In the genomic region with DNA sequence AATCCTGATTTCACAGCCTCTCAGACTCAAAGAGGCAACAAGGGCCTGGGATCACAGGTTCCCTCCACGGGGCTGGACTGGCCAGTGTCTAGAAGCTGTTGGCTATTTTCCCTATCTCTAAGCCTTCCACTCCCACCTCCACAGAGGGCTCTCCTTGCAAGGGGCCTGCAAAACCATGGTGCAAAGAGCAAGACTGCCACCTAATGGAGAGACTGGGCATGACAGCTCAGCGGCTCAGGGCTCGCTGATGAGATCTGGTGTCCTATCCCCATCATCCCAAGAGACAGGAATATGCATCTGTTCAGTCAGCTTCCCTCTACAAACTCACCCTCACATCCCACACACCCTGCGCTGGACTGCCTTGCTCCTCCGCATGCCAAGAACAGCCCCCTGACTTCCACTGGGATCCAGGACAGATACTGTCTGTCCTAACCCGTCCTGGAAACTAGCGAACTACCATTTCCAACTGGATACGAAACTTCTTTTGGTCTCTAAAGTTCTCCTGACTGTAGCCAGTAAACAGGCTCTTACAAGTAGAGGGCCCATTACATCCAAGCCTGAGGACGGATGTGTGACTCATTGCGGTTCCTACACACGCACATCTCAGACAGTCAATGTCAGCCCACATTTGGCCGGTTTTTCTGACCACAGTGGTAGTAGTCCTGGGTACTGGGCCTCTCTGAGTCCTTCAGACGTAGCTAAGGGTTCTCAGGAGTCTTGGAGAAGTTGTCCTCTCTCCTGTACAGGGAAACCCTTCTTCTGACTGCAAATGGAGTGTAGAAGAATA, we compare ENCODE assay signal across 9 mouse cellular contexts. TPM values are rescaled to one million over a fixed set of nuclear protein-coding genes. Genes with fewer than 3 reads are reported as not detected.
DNase-seq lines count a peak whose midpoint lies in the region; ATAC-seq lines count a peak whose summit lies in the region.
"Had no signal": no experiment of that assay in that cellular context is flagged by ENCODE, and none has a peak within 500 bp of the region (broad histone marks: within the 10 kb centered on the region; RNA-seq: fewer than 3 reads in every experiment).

No protein-coding gene starts in this region.

- H3K4me1 ChIP-seq in embryonic facial prominence, embryonic 13.5 days, result peaks cover 9% of the 10 kb centered on the region; the same call in 1 of the 2 replicates

- 50% methylated on average over 13 of the region's 13 CpGs for WGBS in embryonic facial prominence, embryonic 13.5 days

- peaks cover 8% of the 10 kb centered on the region; the same call in 1 of the 2 replicates for H3K36me3 ChIP-seq in embryonic facial prominence, embryonic 13.5 days
- H3K36me3 ChIP-seq in splenic B cell, adult 2 months (ENCODE audit: control insufficient read depth, insufficient read depth, low read length, poor library complexity, severe bottlenecking), result peaks cover 2% of the 10 kb centered on the region; the same call in 1 of the 2 replicates

- no peak for ATAC-seq in embryonic facial prominence, embryonic 13.5 days (ENCODE audit: insufficient number of reproducible peaks, insufficient read depth, low FRiP score, low TSS enrichment, low read depth)
- peak; percentile 60 to 71 for ATAC-seq in hematopoietic stem cell, adult 5-6 weeks (replicated peaks in 1 of 2; ENCODE audit: insufficient read depth in 1 of 2, low FRiP score in 2 of 2, low TSS enrichment in 1 of 2, low read depth in 1 of 2, poor library complexity in 2 of 2, severe bottlenecking in 2 of 2)
- peak; percentile 42; the same call in 1 of the 2 replicates for ATAC-seq in monocyte, adult 5-6 weeks (replicated peaks; ENCODE audit: insufficient number of reproducible peaks, low FRiP score, low TSS enrichment, poor library complexity, severe bottlenecking)

- peak overlapping the region; percentile 27; the same call in 1 of the 2 replicates for H3K9ac ChIP-seq in embryonic facial prominence, embryonic 13.5 days

- H3K27me3 ChIP-seq in embryonic facial prominence, embryonic 13.5 days, result no peaks in the 10 kb centered on the region
- H3K27me3 ChIP-seq in splenic B cell, adult 2 months (ENCODE audit: control insufficient read depth, insufficient read depth, low read length, poor library complexity, severe bottlenecking), result no peaks in the 10 kb centered on the region

- H3K27ac ChIP-seq in embryonic facial prominence, embryonic 13.5 days, result no peak overlapping the region
- H3K27ac ChIP-seq: macrophage had no signal

- H3K4me2 ChIP-seq in embryonic facial prominence, embryonic 13.5 days, result no peak overlapping the region

- DNase-seq in cerebellum, adult 18-20 months, result peak; percentile 67 to 78
- DNase-seq in cerebellum, adult 11-12 months, result no peak
- DNase-seq in adrenal gland, adult 2 months, result peak; percentile 65
- DNase-seq in left cerebral cortex, postnatal 4 days, result peak; percentile 83
- DNase-seq in splenic B cell, adult 2 months (ENCODE audit: low read depth, low spot score), result peak; percentile 87

- intact Hi-C loops in left cerebral cortex, postnatal 4 days (cut with DNase I), result no loop called here

- no peak overlapping the region for H3K4me3 ChIP-seq in embryonic facial prominence, embryonic 13.5 days

- no peaks in the 10 kb centered on the region for H3K9me3 ChIP-seq in embryonic facial prominence, embryonic 13.5 days

RNA-seq across cellular contexts. Expression of a gene that starts 5.4 kb away (rescaled TPM):
- 10 to 100 TPM; 12.1 to 19.1 TPM for total RNA-seq in adrenal gland, adult 2 months (2021)
- polyA plus RNA-seq in adrenal gland, adult 2 months (2012; rRNA removed), result 20.8 and 23.1 TPM in 2 replicates
- polyA plus RNA-seq in embryonic facial prominence, embryonic 13.5 days (2015; fragmentation: Nextera tagmentation; extraction: Ambion mirVana), result 10.3 and 10.4 TPM in 2 replicates
- total RNA-seq in hematopoietic stem cell, adult 5-6 weeks (2017), result 9.5 and 21.7 TPM in 2 replicates
- total RNA-seq in left cerebral cortex, postnatal 4 days (2021), result 10 to 100 TPM; 15.6 to 24.5 TPM
- 5.7 to 8.8 TPM (median 6.3 TPM) in 3 replicates for total RNA-seq in monocyte, adult 5-6 weeks (2017)

RNA-seq across cellular contexts. Expression of a gene that starts 14.9 kb away (rescaled TPM):
- total RNA-seq in adrenal gland, adult 2 months (2021), result 10 to 100 TPM; 41.6 to 42.4 TPM
- 88.1 and 97.1 TPM in 2 replicates for polyA plus RNA-seq in adrenal gland, adult 2 months (2012; rRNA removed)
- polyA plus RNA-seq in embryonic facial prominence, embryonic 13.5 days (2015; fragmentation: Nextera tagmentation; extraction: Ambion mirVana), result 12.5 and 17.6 TPM in 2 replicates
- 21.3 and 22.0 TPM in 2 replicates for total RNA-seq in hematopoietic stem cell, adult 5-6 weeks (2017)
- 1 to 10 TPM; 5.9 to 6.8 TPM for total RNA-seq in left cerebral cortex, postnatal 4 days (2021)
- 10.3 to 11.0 TPM (median 10.3 TPM) in 3 replicates for total RNA-seq in monocyte, adult 5-6 weeks (2017)

RNA-seq across cellular contexts. Expression of a gene that starts 56.7 kb away (rescaled TPM):
- 10 to 100 TPM; 67.1 to 87.0 TPM for total RNA-seq in adrenal gland, adult 2 months (2021)
- polyA plus RNA-seq in adrenal gland, adult 2 months (2012; rRNA removed), result 7.5 and 8.2 TPM in 2 replicates
- polyA plus RNA-seq in embryonic facial prominence, embryonic 13.5 days (2015; fragmentation: Nextera tagmentation; extraction: Ambion mirVana), result 71.8 and 77.6 TPM in 2 replicates
- total RNA-seq in hematopoietic stem cell, adult 5-6 weeks (2017), result 138 and 163 TPM in 2 replicates
- total RNA-seq in left cerebral cortex, postnatal 4 days (2021), result 100 to 1,000 TPM in 1 of 2 experiments, 10 to 100 TPM in 1; 86.9 to 100 TPM
- total RNA-seq in monocyte, adult 5-6 weeks (2017), result 317 to 399 TPM (median 347 TPM) in 3 replicates
